Mouse (Mus musculus): ENCODE results near the gene Tmem82. TPM values are rescaled to one million over a fixed set of nuclear protein-coding genes. Genes with fewer than 3 reads are reported as not detected.

Tmem82 gene
- polyA plus RNA-seq, 1 experiment, result 2.8 TPM

DNA sequence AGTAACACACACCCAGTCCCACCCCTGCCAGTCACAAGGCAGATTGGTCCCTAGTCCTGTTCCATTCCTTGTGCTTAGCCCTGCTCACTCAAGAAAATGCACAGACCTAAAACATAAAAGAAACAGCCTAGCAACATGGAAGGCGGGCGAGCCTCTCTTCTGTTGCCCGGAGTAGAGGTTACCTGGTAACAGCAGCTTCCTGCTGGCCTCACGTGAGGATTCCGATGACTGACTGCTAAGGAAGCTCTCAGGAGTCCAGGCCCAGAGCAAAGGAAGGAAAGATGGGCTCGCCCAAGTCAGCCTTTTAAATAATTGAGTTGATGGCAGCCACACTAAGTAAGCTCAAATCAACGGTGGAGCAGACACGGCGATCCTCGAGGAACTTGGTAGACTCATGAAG is 33.5 kb upstream of the Tmem82 start:
- TF ChIP-seq POLR2A (IDR thresholded peaks at IDR 0.05; ENCODE audit: control insufficient read depth, extremely low read depth, insufficient read depth, low read length, poor library complexity) (no peak), CTCF (IDR thresholded peaks at IDR 0.05; ENCODE audit: borderline replicate concordance, control insufficient read depth, extremely low read depth, insufficient read depth, low read length, poor library complexity) (no peak)
- 97% methylated on average over 10 of the region's 10 CpGs for WGBS
- DNase-seq, result no peak
- H3K27me3 ChIP-seq (ENCODE audit: control insufficient read depth, insufficient read depth, low read length), result no peaks in the 10 kb centered on the region
- H3K4me1 ChIP-seq (replicated peaks; ENCODE audit: control insufficient read depth, insufficient read depth, low read length), result no peaks in the 10 kb centered on the region; the same call in 1 of the 2 replicates
- no peaks in the 10 kb centered on the region for H3K36me3 ChIP-seq (ENCODE audit: control insufficient read depth, insufficient read depth, low read length)
- no peak overlapping the region for H3K27ac ChIP-seq (ENCODE audit: control insufficient read depth, insufficient read depth, low read length)
- no peak overlapping the region for H3K4me3 ChIP-seq (ENCODE audit: control insufficient read depth, insufficient read depth, low read length)

DNA sequence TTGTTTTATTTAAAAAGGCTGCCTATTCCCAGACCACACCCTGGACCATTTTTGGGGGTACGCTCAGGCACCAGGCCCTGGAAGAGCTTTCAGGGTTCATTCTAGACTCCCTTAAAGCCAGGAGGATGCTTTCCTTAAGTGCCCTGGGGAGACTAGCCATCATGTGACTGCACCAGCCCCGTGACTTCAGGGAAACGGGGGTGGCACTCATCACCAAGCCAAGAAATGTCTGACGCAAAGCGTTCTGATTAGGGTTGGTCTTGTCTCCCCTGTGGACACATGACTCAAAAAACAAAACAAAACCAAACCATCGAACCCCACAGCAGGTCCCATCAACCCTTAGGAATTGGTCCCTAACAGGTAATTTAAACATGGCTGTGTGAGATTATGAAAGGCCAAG is 32.9 kb upstream of the Tmem82 start:
- Histone ChIP-seq H3K36me3 (ENCODE audit: control insufficient read depth, insufficient read depth, low read length) (no peaks in the 10 kb centered on the region), H3K27ac (ENCODE audit: control insufficient read depth, insufficient read depth, low read length) (no peak overlapping the region), H3K27me3 (ENCODE audit: control insufficient read depth, insufficient read depth, low read length) (no peaks in the 10 kb centered on the region), H3K4me1 (replicated peaks; ENCODE audit: control insufficient read depth, insufficient read depth, low read length) (no peaks in the 10 kb centered on the region; the same call in 1 of the 2 replicates), H3K4me3 (ENCODE audit: control insufficient read depth, insufficient read depth, low read length) (no peak overlapping the region)
- 95% methylated on average over 6 of the region's 6 CpGs for WGBS
- no peak for TF ChIP-seq CTCF (IDR thresholded peaks at IDR 0.05; ENCODE audit: borderline replicate concordance, control insufficient read depth, extremely low read depth, insufficient read depth, low read length, poor library complexity)
- TF ChIP-seq POLR2A (IDR thresholded peaks at IDR 0.05; ENCODE audit: control insufficient read depth, extremely low read depth, insufficient read depth, low read length, poor library complexity), result no peak
- no peak for DNase-seq

DNA sequence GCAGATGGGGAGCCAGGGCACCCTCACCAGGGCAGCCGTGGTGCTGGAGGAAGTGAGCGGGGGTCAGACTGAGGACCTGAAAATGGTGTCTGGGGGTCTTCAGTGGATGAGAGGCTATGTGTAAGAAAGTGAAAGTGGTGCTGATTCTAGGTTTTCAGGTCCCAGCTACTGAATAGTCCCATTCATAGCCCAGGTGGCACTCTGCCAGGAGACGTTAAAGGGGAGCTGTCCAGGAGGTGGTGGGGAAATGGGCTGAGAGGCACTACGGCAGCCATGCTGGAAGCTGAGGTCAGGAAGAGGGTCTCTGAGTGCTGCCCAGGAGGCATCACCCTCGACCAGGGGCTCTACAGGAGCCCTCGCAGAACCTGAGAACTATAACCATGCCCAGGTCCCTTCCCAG is 30.8 kb upstream of the Tmem82 start:
- no peaks in the 10 kb centered on the region for H3K36me3 ChIP-seq (ENCODE audit: control insufficient read depth, insufficient read depth, low read length)
- TF ChIP-seq POLR2A (IDR thresholded peaks at IDR 0.05; ENCODE audit: control insufficient read depth, extremely low read depth, insufficient read depth, low read length, poor library complexity) (no peak), CTCF (IDR thresholded peaks at IDR 0.05; ENCODE audit: borderline replicate concordance, control insufficient read depth, extremely low read depth, insufficient read depth, low read length, poor library complexity) (no peak)
- no peak overlapping the region for H3K27ac ChIP-seq (ENCODE audit: control insufficient read depth, insufficient read depth, low read length)
- H3K27me3 ChIP-seq (ENCODE audit: control insufficient read depth, insufficient read depth, low read length), result no peaks in the 10 kb centered on the region
- no peak overlapping the region for H3K4me3 ChIP-seq (ENCODE audit: control insufficient read depth, insufficient read depth, low read length)
- WGBS, result 95% methylated on average over 6 of the region's 6 CpGs
- H3K4me1 ChIP-seq (replicated peaks; ENCODE audit: control insufficient read depth, insufficient read depth, low read length), result no peaks in the 10 kb centered on the region; the same call in 1 of the 2 replicates
- DNase-seq, result no peak

DNA sequence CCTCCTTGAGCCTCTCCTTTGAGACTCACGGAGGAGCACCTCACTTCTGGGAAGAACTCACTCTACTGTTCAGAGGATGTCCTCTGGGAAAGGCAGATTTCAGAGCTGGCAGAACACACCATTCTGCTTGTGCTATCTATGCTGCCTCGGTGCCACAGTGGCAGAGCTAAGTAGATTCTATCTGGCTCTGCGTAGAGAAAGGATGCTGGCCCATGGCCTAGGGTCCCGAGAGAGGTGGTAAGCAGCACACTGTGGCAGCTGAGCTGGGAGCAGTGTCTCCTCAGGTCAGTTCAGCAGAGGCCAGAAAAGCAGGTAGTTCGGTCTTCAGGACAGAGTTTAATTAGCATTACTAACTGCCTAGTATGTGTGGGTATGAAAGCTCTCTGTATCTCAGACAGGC is 29.8 kb upstream of the Tmem82 start:
- TF ChIP-seq CTCF (IDR thresholded peaks at IDR 0.05; ENCODE audit: borderline replicate concordance, control insufficient read depth, extremely low read depth, insufficient read depth, low read length, poor library complexity) (no peak), POLR2A (IDR thresholded peaks at IDR 0.05; ENCODE audit: control insufficient read depth, extremely low read depth, insufficient read depth, low read length, poor library complexity) (no peak)
- no peak overlapping the region for H3K4me3 ChIP-seq (ENCODE audit: control insufficient read depth, insufficient read depth, low read length)
- no peak for DNase-seq
- no peak overlapping the region for H3K27ac ChIP-seq (ENCODE audit: control insufficient read depth, insufficient read depth, low read length)
- WGBS, result 93% methylated on average over 5 of the region's 5 CpGs
- H3K27me3 ChIP-seq (ENCODE audit: control insufficient read depth, insufficient read depth, low read length), result no peaks in the 10 kb centered on the region
- H3K36me3 ChIP-seq (ENCODE audit: control insufficient read depth, insufficient read depth, low read length), result no peaks in the 10 kb centered on the region
- H3K4me1 ChIP-seq (replicated peaks; ENCODE audit: control insufficient read depth, insufficient read depth, low read length), result no peaks in the 10 kb centered on the region

DNA sequence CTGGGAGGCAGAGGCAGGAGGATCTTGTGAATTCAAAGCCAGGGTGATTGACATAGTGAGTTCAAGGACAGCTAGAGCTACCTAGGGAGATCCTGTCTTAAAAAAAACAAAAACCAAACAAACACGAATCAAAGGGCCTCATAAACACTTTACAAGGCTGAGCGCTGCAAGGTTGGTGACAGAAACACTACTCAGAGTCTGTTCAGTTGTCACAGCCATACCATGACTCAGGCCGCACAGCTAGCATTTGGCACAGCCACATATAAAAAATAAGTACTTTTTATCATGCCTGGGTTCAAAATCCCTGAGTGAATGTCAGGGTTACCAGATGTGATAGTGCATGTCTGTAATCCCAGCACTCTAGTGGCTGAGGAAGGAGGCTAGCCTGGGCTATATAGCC is 28.8 kb upstream of the Tmem82 start:
- Histone ChIP-seq H3K27ac (ENCODE audit: control insufficient read depth, insufficient read depth, low read length) (no peak overlapping the region), H3K4me1 (replicated peaks; ENCODE audit: control insufficient read depth, insufficient read depth, low read length) (no peaks in the 10 kb centered on the region), H3K27me3 (ENCODE audit: control insufficient read depth, insufficient read depth, low read length) (no peaks in the 10 kb centered on the region), H3K36me3 (ENCODE audit: control insufficient read depth, insufficient read depth, low read length) (no peaks in the 10 kb centered on the region), H3K4me3 (ENCODE audit: control insufficient read depth, insufficient read depth, low read length) (no peak overlapping the region)
- DNase-seq, result no peak
- TF ChIP-seq CTCF (IDR thresholded peaks at IDR 0.05; ENCODE audit: borderline replicate concordance, control insufficient read depth, extremely low read depth, insufficient read depth, low read length, poor library complexity), result no peak
- TF ChIP-seq POLR2A (IDR thresholded peaks at IDR 0.05; ENCODE audit: control insufficient read depth, extremely low read depth, insufficient read depth, low read length, poor library complexity), result no peak
- WGBS, result 100% methylated on average over 3 of the region's 3 CpGs

DNA sequence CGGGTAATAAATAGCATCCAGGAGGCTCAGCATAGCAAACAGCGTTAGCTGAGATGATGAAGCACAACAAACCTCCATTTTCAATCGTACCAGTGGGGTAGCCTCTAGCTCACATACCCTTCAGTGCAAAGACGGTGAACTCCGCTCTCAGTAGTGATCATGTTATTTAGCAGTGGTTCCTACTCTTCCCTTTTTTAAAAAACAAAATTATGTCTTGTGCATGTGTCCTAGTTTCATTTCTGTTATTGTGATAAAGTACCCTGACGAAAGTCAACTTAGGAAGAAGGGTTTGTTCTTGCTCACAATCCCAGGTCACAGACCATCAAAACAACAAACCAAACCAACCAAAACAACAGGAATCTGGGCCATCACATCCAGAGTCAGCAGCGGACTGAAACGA is 27.6 kb upstream of the Tmem82 start:
- Histone ChIP-seq H3K36me3 (ENCODE audit: control insufficient read depth, insufficient read depth, low read length) (peaks cover 11% of the 10 kb centered on the region), H3K27ac (ENCODE audit: control insufficient read depth, insufficient read depth, low read length) (no peak overlapping the region), H3K4me1 (replicated peaks; ENCODE audit: control insufficient read depth, insufficient read depth, low read length) (no peaks in the 10 kb centered on the region), H3K4me3 (ENCODE audit: control insufficient read depth, insufficient read depth, low read length) (no peak overlapping the region), H3K27me3 (ENCODE audit: control insufficient read depth, insufficient read depth, low read length) (no peaks in the 10 kb centered on the region)
- WGBS, result 95% methylated on average over 8 of the region's 8 CpGs
- DNase-seq, result no peak
- TF ChIP-seq CTCF (IDR thresholded peaks at IDR 0.05; ENCODE audit: borderline replicate concordance, control insufficient read depth, extremely low read depth, insufficient read depth, low read length, poor library complexity), result no peak
- TF ChIP-seq POLR2A (IDR thresholded peaks at IDR 0.05; ENCODE audit: control insufficient read depth, extremely low read depth, insufficient read depth, low read length, poor library complexity), result no peak

Data from thymus, adult 2 months (tissue).